Mouse (Mus musculus) right cerebral cortex, postnatal 25 days (tissue): ENCODE measurements around the gene Depdc5.
A peak's percentile ranks its signal among the peaks of the same experiment; 100 is the strongest.
"Not testable (repeated sequence)": the region's sequence is repeated elsewhere in the genome, so short reads cannot be mapped to it uniquely, and the experiment has no call there.

Source experiments
- DNase-seq: peaks from one replicate; pipeline ENCODE4 v3.0.0; 2022

The Depdc5 gene

GRCm38 (mm10) chr5:33033121-33033520 lies 169.6 kb downstream of the Depdc5 start:
- peak; percentile 70 for DNase-seq

DNA sequence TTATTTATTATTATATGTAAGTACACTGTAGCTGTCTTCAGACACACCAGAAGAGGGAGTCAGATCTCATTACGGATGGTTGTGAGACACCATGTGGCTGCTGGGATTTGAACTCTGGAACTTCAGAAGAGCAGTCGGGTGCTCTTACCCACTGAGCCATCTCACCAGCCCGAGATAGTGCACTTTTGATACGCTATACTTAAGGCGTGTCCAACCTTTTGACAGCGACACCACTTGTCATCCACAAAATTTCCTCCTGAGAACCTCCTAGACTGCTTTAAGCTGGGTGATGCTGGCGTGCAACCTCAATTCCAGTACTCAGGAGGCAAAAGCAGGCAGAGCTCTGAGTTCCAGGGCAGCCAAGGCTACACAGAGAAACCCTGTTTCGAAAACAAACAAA lies 170.1 kb downstream of the Depdc5 start:
- DNase-seq: not testable (repeated sequence)

GRCm38 (mm10) chr5:33034100-33034499 lies 170.6 kb downstream of the Depdc5 start:
- no peak for DNase-seq

DNA sequence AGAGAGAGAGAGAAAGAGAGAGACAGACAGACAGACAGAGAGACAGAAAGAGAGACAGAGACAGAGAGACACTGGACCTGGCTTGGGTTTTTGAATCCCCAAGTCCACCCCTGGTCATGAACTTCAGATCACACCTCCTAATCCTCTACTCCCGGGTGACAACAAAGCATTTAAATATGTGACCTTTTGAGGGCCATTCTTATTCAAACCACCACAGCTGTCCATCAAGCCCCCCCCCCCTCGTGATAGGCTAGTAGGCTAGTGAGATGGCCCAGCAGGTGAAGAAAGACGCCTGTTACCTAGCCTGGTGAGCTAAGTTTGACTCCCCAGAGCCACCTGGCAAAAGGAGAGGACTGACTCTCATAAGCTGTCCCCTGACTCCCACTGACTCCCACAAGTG lies 171.4 kb downstream of the Depdc5 start:
- no peak for DNase-seq

GRCm38 (mm10) chr5:33038656-33039509 lies 175.4 kb downstream of the Depdc5 start:
- no peak for DNase-seq

- DNase-seq: no peak
Observed at GRCm38 (mm10) chr5:33039510-33039911, 176.0 kb downstream of the Depdc5 start.

DNA sequence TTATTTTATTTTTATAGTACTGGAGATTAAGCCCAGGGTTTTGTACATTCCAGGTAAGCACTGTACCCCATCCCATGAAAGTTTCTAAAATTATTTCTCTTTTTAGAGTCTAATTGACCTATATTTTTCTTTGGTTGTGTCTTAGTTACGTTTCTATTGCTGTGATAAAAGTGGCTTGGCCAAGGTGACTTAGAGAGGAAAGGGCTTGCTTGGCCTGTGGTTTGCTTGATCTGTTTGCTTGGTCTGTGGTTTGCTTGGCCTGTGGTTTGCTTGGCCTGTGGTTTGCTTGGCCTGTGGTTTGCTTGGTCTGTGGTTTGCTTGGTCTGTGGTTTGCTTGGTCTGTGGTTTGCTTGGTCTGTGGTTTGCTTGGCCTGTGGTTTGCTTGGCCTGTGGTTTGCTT lies 177.2 kb downstream of the Depdc5 start:
- DNase-seq: not testable (repeated sequence)

GRCm38 (mm10) chr5:33043397-33043796 lies 179.9 kb downstream of the Depdc5 start:
- no peak for DNase-seq
